Mouse (Mus musculus): ENCODE results near the gene Uba1. TPM values are rescaled to one million over a fixed set of nuclear protein-coding genes. Genes with fewer than 3 reads are reported as not detected.

Gene Uba1
- polyA plus RNA-seq, 1 experiment = 298 TPM

DNA sequence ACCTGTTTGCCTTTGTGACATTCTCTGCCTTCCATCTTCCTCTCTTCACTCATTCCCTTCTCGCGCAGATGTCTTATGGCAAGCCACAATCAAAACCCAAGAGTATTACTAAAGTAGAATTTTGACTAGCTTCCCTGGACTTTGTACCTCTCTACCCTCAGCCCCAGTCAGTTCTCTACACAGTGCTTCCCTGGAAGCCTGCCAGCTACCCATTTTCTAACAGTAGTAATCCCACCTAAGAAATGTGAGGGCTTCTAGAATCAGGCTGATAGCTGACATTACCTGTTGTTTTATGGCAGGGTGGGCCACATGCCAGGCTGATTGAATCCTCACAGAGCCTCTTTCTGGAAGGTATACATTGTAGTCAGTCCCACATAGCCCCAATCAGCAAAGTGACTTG, 20.0 kb upstream of the Uba1 start:
- peaks cover 8% of the 10 kb centered on the region for H3K79me3 ChIP-seq (ENCODE audit: low read depth)
- H3K79me2 ChIP-seq (ENCODE audit: control insufficient read depth, insufficient read depth) = peaks cover 15% of the 10 kb centered on the region
- no peaks in the 10 kb centered on the region for H3K27me3 ChIP-seq (ENCODE audit: control insufficient read depth, insufficient read depth, insufficient read length)
- no peak overlapping the region for H3K4me3 ChIP-seq (ENCODE audit: insufficient read depth, poor library complexity, severe bottlenecking)
- TF ChIP-seq CTCF (IDR thresholded peaks at IDR 0.05; ENCODE audit: control insufficient read depth, insufficient read depth, insufficient read length) (no peak), FOSL1 (IDR thresholded peaks at IDR 0.05; ENCODE audit: insufficient read depth, low read length, poor library complexity, severe bottlenecking) (no peak), MYOG (IDR thresholded peaks at IDR 0.05; ENCODE audit: control insufficient read depth, extremely low read depth, insufficient read length) (no peak), CEBPB (IDR thresholded peaks at IDR 0.05; ENCODE audit: low read depth) (no peak), USF1 (IDR thresholded peaks at IDR 0.05; ENCODE audit: low read depth) (no peak), MAX (IDR thresholded peaks at IDR 0.05) (no peak), MYOD1 (IDR thresholded peaks at IDR 0.05; ENCODE audit: control insufficient read depth, insufficient read length, low read depth) (no peak)
- peaks cover 25% of the 10 kb centered on the region for H3K36me3 ChIP-seq (ENCODE audit: control insufficient read depth, insufficient read depth)
- no peak overlapping the region for H3ac ChIP-seq (ENCODE audit: control insufficient read depth, insufficient read length, low read depth)

DNA sequence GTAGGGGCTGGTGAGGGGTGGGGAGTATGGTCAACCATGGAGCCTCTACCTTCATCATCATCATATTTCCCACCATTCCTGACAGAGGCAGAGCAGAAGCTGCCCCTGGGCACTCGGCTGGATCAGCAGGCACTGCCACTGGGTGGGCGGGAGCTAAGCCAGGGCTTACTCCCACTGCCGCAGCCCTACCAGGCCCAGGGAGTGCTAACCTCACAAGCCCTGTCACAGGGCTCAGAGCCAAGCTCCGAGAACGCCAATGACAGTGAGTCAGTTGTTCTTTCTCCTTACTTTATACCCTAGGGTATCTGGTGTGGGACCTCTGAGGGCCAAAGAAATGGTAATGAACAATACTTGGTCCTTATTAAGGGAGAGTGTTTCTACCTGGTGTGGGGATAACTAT, 13.3 kb upstream of the Uba1 start:
- TF ChIP-seq USF1 (IDR thresholded peaks at IDR 0.05; ENCODE audit: low read depth) (no peak), CEBPB (IDR thresholded peaks at IDR 0.05; ENCODE audit: low read depth) (no peak), MYOD1 (IDR thresholded peaks at IDR 0.05; ENCODE audit: control insufficient read depth, insufficient read length, low read depth) (no peak), MAX (IDR thresholded peaks at IDR 0.05) (no peak), MYOG (IDR thresholded peaks at IDR 0.05; ENCODE audit: control insufficient read depth, extremely low read depth, insufficient read length) (no peak), FOSL1 (IDR thresholded peaks at IDR 0.05; ENCODE audit: insufficient read depth, low read length, poor library complexity, severe bottlenecking) (no peak), CTCF (IDR thresholded peaks at IDR 0.05; ENCODE audit: control insufficient read depth, insufficient read depth, insufficient read length) (no peak)
- Histone ChIP-seq H3K79me2 (ENCODE audit: control insufficient read depth, insufficient read depth) (no peaks in the 10 kb centered on the region), H3K4me3 (ENCODE audit: insufficient read depth, poor library complexity, severe bottlenecking) (no peak overlapping the region), H3K79me3 (ENCODE audit: low read depth) (no peaks in the 10 kb centered on the region), H3K36me3 (ENCODE audit: control insufficient read depth, insufficient read depth) (peaks cover 44% of the 10 kb centered on the region), H3K27me3 (ENCODE audit: control insufficient read depth, insufficient read depth, insufficient read length) (no peaks in the 10 kb centered on the region), H3ac (ENCODE audit: control insufficient read depth, insufficient read length, low read depth) (no peak overlapping the region)

DNA sequence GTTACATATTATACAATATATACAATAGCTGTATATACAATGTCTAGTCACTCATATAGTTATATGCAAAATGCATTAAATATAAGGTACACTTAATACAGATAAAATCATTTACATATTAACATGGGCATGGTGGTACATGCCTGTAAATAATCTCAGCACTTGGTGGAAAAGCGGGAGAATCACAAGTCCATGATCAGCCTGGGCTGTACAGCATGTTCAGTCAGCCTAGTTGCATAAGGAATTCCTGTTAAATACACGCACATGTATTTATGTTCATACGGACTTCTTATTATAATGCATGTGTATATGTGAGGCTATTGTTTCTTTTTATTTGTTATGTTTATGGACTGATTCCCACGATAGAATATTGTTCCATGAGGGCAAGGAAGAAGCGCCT, 533 bp upstream of the Uba1 start:
- no peaks in the 10 kb centered on the region for H3K79me3 ChIP-seq (ENCODE audit: low read depth)
- no peaks in the 10 kb centered on the region for H3K27me3 ChIP-seq (ENCODE audit: control insufficient read depth, insufficient read depth, insufficient read length)
- H3ac ChIP-seq (ENCODE audit: control insufficient read depth, insufficient read length, low read depth) = peak overlapping the region; percentile 35
- TF ChIP-seq USF1 (IDR thresholded peaks at IDR 0.05; ENCODE audit: low read depth) (no peak), FOSL1 (IDR thresholded peaks at IDR 0.05; ENCODE audit: insufficient read depth, low read length, poor library complexity, severe bottlenecking) (no peak), CTCF (IDR thresholded peaks at IDR 0.05; ENCODE audit: control insufficient read depth, insufficient read depth, insufficient read length) (no peak), MYOG (IDR thresholded peaks at IDR 0.05; ENCODE audit: control insufficient read depth, extremely low read depth, insufficient read length) (no peak), MAX (IDR thresholded peaks at IDR 0.05) (no peak), MYOD1 (IDR thresholded peaks at IDR 0.05; ENCODE audit: control insufficient read depth, insufficient read length, low read depth) (no peak), CEBPB (IDR thresholded peaks at IDR 0.05; ENCODE audit: low read depth) (no peak)
- no peak overlapping the region for H3K4me3 ChIP-seq (ENCODE audit: insufficient read depth, poor library complexity, severe bottlenecking)
- H3K79me2 ChIP-seq (ENCODE audit: control insufficient read depth, insufficient read depth) = peaks cover 5% of the 10 kb centered on the region
- no peaks in the 10 kb centered on the region for H3K36me3 ChIP-seq (ENCODE audit: control insufficient read depth, insufficient read depth)

DNA sequence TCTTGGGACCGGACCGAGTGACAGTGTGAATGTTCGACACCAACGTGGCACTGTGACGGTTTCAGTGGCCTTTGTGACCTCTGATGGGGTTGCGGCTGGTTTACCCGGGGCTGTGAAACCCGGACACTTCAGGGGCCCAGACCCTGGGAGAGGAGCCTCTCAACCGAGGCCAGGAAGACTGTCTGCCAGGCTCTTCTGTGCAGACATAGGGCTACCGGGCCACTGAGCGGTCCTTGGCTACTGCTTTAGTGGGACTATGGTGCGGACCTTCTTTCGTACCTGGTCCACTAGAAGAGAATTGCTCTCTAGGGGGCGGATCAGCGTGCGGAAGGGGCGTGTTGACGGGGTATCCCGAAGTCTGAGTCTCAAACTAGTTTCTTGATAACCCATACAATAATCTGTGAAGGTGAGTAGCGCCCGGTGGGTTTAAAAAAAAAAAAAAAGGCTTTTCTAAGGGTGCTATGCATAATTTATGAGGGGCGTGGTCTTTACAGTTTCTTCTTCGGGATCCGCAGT, 823 bp downstream of the Uba1 start:
- Histone ChIP-seq H3K79me2 (ENCODE audit: control insufficient read depth, insufficient read depth) (peaks cover 18% of the 10 kb centered on the region), H3K79me3 (ENCODE audit: low read depth) (peaks cover 10% of the 10 kb centered on the region), H3ac (ENCODE audit: control insufficient read depth, insufficient read length, low read depth) (peak overlapping the region; percentile 83), H3K36me3 (ENCODE audit: control insufficient read depth, insufficient read depth) (no peaks in the 10 kb centered on the region), H3K27me3 (ENCODE audit: control insufficient read depth, insufficient read depth, insufficient read length) (no peaks in the 10 kb centered on the region), H3K4me3 (ENCODE audit: insufficient read depth, poor library complexity, severe bottlenecking) (peak overlapping the region; percentile 39)
- no peak for TF ChIP-seq CEBPB (IDR thresholded peaks at IDR 0.05; ENCODE audit: low read depth)
- TF ChIP-seq FOSL1 (IDR thresholded peaks at IDR 0.05; ENCODE audit: insufficient read depth, low read length, poor library complexity, severe bottlenecking) = no peak

DNA sequence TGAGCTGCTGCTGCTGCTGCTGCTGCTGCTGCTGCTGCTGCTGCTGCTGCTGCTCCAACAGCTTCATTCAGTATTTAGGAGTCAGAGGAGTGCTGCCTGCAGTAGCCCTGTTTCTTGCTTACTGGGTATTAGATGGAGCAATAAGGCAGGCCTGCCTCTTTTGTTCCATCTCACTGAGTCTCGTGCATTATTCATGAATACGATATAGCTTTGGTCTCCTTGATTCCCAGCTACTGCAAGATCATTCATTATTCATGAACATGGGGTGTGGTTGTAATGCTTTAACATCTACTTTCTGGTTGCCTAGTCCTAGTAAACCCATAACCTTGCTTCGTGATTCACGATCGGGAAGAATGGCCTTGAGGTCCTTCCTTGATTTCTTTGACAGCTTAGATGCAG, 4.2 kb downstream of the Uba1 start:
- TF ChIP-seq MYOG (IDR thresholded peaks at IDR 0.05; ENCODE audit: control insufficient read depth, extremely low read depth, insufficient read length) (no peak), MYOD1 (IDR thresholded peaks at IDR 0.05; ENCODE audit: control insufficient read depth, insufficient read length, low read depth) (no peak)
- H3K4me3 ChIP-seq (ENCODE audit: insufficient read depth, poor library complexity, severe bottlenecking) = no peak overlapping the region

DNA sequence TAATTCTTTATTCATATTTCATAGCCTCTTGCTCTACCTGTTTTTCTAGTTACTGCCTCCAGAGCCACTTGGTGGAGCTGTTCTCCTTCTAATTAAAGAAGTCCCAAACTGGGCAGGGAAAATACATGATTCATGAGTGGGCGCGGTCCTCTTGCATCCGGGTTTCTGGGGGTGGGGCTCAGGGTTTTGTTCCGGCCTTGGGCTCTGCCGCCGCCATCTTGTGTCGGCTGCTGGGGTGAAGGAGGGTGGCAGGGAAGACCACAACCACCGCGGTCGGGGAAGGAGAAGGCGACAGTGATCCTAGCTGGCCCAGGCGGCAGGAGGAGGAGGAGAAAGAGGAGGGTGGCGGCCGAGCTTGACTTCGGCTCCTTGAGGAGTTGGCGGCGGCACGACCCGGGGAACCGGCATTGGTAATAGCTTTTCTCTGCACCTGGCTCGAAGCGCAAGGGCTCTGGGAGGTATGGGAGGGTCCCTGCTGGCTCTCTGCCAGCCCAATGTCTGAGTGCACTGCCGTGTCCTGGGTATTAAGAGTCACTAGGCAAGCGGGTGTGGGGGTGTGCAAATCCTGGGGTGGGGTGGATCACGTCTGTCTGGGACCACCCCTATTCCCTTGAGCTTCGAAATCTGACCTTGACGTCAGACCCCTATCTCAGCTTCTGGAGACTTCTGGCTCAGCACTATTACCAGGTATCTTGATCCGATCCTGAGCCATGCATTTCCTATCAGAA, 4.8 kb downstream of the Uba1 start:
- Histone ChIP-seq H3K27me3 (ENCODE audit: control insufficient read depth, insufficient read depth, insufficient read length) (no peaks in the 10 kb centered on the region), H3K79me2 (ENCODE audit: control insufficient read depth, insufficient read depth) (peaks cover 58% of the 10 kb centered on the region), H3K36me3 (ENCODE audit: control insufficient read depth, insufficient read depth) (peaks cover 27% of the 10 kb centered on the region), H3K4me3 (ENCODE audit: insufficient read depth, poor library complexity, severe bottlenecking) (peak overlapping the region; percentile 69), H3ac (ENCODE audit: control insufficient read depth, insufficient read length, low read depth) (peak overlapping the region; percentile 56), H3K79me3 (ENCODE audit: low read depth) (peaks cover 40% of the 10 kb centered on the region)
- TF ChIP-seq CTCF (IDR thresholded peaks at IDR 0.05; ENCODE audit: control insufficient read depth, insufficient read depth, insufficient read length) (no peak), MYOG (IDR thresholded peaks at IDR 0.05; ENCODE audit: control insufficient read depth, extremely low read depth, insufficient read length) (no peak), MAX (IDR thresholded peaks at IDR 0.05) (no peak), MYOD1 (IDR thresholded peaks at IDR 0.05; ENCODE audit: control insufficient read depth, insufficient read length, low read depth) (no peak), USF1 (IDR thresholded peaks at IDR 0.05; ENCODE audit: low read depth) (no peak), CEBPB (IDR thresholded peaks at IDR 0.05; ENCODE audit: low read depth) (no peak)

More for the DNA sequence above, 4.2 kb downstream of the Uba1 start:
- Histone ChIP-seq H3K36me3 (ENCODE audit: control insufficient read depth, insufficient read depth) (peaks cover 21% of the 10 kb centered on the region), H3ac (ENCODE audit: control insufficient read depth, insufficient read length, low read depth) (no peak overlapping the region), H3K79me3 (ENCODE audit: low read depth) (peaks cover 38% of the 10 kb centered on the region), H3K27me3 (ENCODE audit: control insufficient read depth, insufficient read depth, insufficient read length) (no peaks in the 10 kb centered on the region), H3K79me2 (ENCODE audit: control insufficient read depth, insufficient read depth) (peaks cover 52% of the 10 kb centered on the region)
